Mouse (Mus musculus) limb, embryonic 11.5 days (tissue): ENCODE results near the gene Med21. TPM values are rescaled to one million over a fixed set of nuclear protein-coding genes. Genes with fewer than 3 reads are reported as not detected.

Experiments
- ATAC-seq: fragments of 200-750 bp; cut with Nextera tagmentation; 2 replicates; pipeline ENCODE4 v1.8.0; 2017; ENCODE audit warnings: low read depth; ENCODE audit not compliant: insufficient number of reproducible peaks, low FRiP score, low TSS enrichment
- DNase-seq: peaks from one replicate; pipeline ENCODE4 v3.0.0-alpha.2; 2015; ENCODE audit warnings: low spot score
- H3K27ac ChIP-seq: fragments of 300-500 bp; sonication (generic); replicated peaks from 2 replicates; pipeline ENCODE4 v1.5.1; 2014; ENCODE audit warnings: low read depth, mild to moderate bottlenecking, low read length
- H3K27me3 ChIP-seq: fragments of 300-500 bp; sonication (generic); 2 replicates; pipeline ENCODE4 v1.6.1; 2014; ENCODE audit warnings: mild to moderate bottlenecking, low read length, mixed read lengths; ENCODE audit not compliant: control insufficient read depth, insufficient read depth
- H3K36me3 ChIP-seq: fragments of 300-500 bp; sonication (generic); 2 replicates; pipeline ENCODE4 v1.6.1; 2014; ENCODE audit warnings: mild to moderate bottlenecking, low read length, moderate library complexity, mixed read lengths; ENCODE audit not compliant: control insufficient read depth, insufficient read depth
- H3K4me1 ChIP-seq: fragments of 300-500 bp; sonication (generic); 2 replicates; pipeline ENCODE4 v1.6.1; 2014; ENCODE audit warnings: low read length, mixed read lengths; ENCODE audit not compliant: control insufficient read depth, insufficient read depth
- H3K4me2 ChIP-seq: fragments of 300-500 bp; sonication (generic); 2 replicates; pipeline ENCODE4 v1.6.1; 2014; ENCODE audit warnings: low read depth, mild to moderate bottlenecking, moderate library complexity; ENCODE audit not compliant: severe bottlenecking
- H3K4me3 ChIP-seq: fragments of 300-500 bp; sonication (generic); 2 replicates; pipeline ENCODE4 v1.5.1; 2014; ENCODE audit warnings: low read depth, low read length
- H3K9ac ChIP-seq: fragments of 300-500 bp; sonication (generic); 2 replicates; pipeline ENCODE4 v1.6.1; 2014; ENCODE audit warnings: mild to moderate bottlenecking, low read length
- H3K9me3 ChIP-seq: fragments of 300-500 bp; sonication (generic); 2 replicates; pipeline ENCODE4 v1.6.1; 2016; ENCODE audit warnings: low read length; ENCODE audit not compliant: control insufficient read depth
- WGBS: fragments of 180-500 bp; shearing (Covaris S2); extraction: QIAGEN DNeasy Blood & Tissue Kit; methylation state at CpG from one replicate; pipeline ENCODE4 v1.1.7; 2014; 5-methylcytosine and 5-hydroxymethylcytosine counted together
- polyA plus RNA-seq: library from polyadenylated mRNA; unstranded; fragments of >200 nt; fragmentation: Nextera tagmentation; extraction: Ambion mirVana; gene quantifications from 2 replicates; pipeline ENCODE4 v1.2.1, GENCODE M21; 2014

Gene Med21
- polyA plus RNA-seq, 1 experiment from 2014 or later: 135 TPM

DNA sequence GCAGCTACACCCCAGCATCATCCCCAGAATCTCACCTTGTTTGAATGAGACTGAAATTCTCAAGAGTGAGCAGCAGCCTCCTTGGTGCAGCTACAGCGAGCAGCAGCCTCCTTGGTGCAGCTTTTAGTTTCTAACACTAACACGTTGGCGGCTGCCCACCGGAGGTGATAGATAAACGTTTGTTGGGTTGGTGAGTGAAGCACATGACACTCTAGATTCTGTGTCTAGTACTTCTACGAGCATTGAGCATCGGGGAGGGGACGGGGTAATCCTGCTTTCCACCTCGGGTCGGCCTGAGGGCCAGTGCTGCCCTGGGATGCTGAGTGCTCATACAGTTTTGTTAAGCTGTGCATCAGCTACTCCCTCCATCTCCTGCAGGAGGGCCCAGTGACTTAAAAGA is 34.6 kb downstream of the Med21 start:
- WGBS: 79% methylated on average over 10 of the region's 10 CpGs
- no peak overlapping the region for H3K4me2 ChIP-seq
- no peak overlapping the region for H3K27ac ChIP-seq
- DNase-seq (no peak), ATAC-seq (no peak)
- H3K4me1 ChIP-seq: no peaks in the 10 kb centered on the region
- H3K9me3 ChIP-seq: no peaks in the 10 kb centered on the region
- H3K27me3 ChIP-seq: no peaks in the 10 kb centered on the region
- H3K9ac ChIP-seq: no peak overlapping the region
- H3K4me3 ChIP-seq: no peak overlapping the region
- H3K36me3 ChIP-seq: no peaks in the 10 kb centered on the region

DNA sequence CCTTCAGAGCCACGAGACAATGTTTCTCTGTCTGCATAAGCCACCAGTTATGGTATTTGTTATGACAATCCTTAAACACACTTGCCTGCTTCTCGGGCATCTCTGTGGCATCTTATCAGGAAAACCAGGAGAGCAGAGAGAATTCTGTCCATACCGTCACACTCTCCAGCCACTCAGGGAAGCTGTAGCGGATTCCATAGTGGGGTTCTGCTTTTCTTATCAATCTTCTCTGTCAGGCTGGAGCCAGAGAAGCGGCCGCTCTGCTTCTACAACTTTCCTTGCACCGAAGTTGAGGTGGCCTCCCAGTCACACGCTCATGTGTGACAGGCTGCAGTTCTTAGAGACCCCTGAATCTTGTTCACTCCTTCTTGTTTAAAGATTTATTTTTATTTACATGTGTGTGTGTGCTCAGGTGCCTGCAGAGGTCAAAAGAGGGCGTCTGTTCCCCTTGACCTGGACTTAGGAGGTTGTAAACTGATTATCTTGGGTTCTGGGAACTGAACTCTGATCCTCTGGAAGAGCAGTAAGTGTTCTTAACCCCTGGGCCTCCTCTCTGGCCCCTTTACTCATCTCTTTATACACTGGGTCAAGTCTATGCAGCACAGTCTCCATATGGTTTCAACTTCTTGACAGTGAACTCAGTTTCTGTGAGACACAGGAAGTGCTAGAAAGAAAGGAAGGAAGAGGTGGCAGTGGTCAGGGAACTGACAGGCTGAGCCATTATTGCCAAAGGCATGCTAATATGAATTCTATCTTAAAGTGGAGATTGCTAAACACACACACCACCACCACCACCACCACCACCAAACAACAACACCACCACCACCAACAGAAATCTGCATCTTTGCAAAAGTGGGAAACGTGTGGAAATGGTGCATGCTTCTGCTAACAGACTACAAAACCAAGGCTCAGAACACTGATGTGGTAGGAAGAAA is 36.1 kb downstream of the Med21 start:
- DNase-seq (no peak), ATAC-seq (no peak)
- H3K4me1 ChIP-seq: no peaks in the 10 kb centered on the region
- no peaks in the 10 kb centered on the region for H3K27me3 ChIP-seq
- no peak overlapping the region for H3K27ac ChIP-seq
- H3K4me2 ChIP-seq: no peak overlapping the region
- 66% methylated on average over 10 of the region's 10 CpGs for WGBS
- no peaks in the 10 kb centered on the region for H3K9me3 ChIP-seq
- H3K4me3 ChIP-seq: no peak overlapping the region
- H3K9ac ChIP-seq: no peak overlapping the region
- H3K36me3 ChIP-seq: no peaks in the 10 kb centered on the region

DNA sequence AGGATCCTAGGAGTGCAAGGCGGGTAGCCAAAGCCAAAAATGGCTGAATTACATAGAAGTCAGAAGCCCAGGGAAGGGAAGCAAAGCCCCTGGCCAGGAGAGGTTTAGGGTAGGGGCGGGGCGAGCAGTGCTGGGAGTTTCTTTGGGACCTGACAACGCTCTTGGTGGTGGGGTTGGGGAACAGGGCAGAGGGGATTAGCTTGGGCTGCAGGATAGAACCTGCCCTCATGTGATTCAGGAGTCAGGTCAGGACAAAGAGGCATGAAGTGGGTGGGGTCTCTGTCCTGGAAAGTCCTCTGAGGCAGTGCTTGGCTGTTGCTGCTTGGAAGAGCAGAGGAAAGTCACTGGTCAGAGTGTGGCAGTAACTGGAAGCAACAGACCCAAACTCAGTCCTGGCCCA is 41.5 kb downstream of the Med21 start:
- Histone ChIP-seq H3K9me3 (no peaks in the 10 kb centered on the region), H3K27ac (no peak overlapping the region), H3K4me3 (no peak overlapping the region), H3K27me3 (no peaks in the 10 kb centered on the region), H3K4me1 (no peaks in the 10 kb centered on the region), H3K4me2 (no peak overlapping the region), H3K36me3 (no peaks in the 10 kb centered on the region), H3K9ac (no peak overlapping the region)
- DNase-seq (no peak), ATAC-seq (no peak)
- 76% methylated on average over 4 of the region's 4 CpGs for WGBS

DNA sequence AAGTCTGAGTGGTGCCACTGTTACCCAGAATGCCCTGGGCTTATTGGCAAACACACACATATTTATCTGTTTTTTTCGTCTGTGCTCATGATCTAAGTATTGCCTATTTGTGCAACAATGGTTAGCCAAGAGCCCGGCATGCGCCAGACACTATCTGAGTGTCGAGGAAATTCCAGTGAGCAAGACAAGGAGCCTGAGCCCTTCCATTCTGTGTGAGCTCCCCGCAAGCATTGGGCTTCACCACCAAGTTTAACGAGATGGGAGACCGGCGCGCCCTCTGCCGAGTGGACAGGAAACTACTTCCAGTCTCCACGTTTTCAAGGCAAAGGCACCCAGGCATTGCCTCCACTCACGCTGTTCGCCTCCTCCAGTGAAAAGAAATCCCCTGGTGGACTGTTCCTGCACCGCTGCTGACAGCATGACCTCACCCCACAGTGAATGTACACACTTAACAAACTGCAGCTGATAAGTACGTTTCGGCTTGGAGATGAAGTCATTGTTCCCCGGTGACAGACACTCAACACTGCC is 43.5 kb downstream of the Med21 start:
- no peak for DNase-seq
- Histone ChIP-seq H3K27me3 (no peaks in the 10 kb centered on the region), H3K4me3 (no peak overlapping the region), H3K9ac (no peak overlapping the region), H3K36me3 (no peaks in the 10 kb centered on the region), H3K4me1 (no peaks in the 10 kb centered on the region), H3K9me3 (no peaks in the 10 kb centered on the region), H3K4me2 (no peak overlapping the region), H3K27ac (no peak overlapping the region)
- ATAC-seq: no peak
- WGBS: 86% methylated on average over 17 of the region's 17 CpGs

GRCm38 (mm10) chr6:146686463-146687196 is 44.3 kb downstream of the Med21 start:
- Histone ChIP-seq H3K36me3 (no peaks in the 10 kb centered on the region), H3K27ac (no peak overlapping the region), H3K4me2 (no peak overlapping the region), H3K9ac (no peak overlapping the region), H3K9me3 (no peaks in the 10 kb centered on the region), H3K4me3 (no peak overlapping the region), H3K27me3 (no peaks in the 10 kb centered on the region), H3K4me1 (no peaks in the 10 kb centered on the region)
- DNase-seq (no peak), ATAC-seq (no peak)
- 85% methylated on average over 5 of the region's 5 CpGs for WGBS

DNA sequence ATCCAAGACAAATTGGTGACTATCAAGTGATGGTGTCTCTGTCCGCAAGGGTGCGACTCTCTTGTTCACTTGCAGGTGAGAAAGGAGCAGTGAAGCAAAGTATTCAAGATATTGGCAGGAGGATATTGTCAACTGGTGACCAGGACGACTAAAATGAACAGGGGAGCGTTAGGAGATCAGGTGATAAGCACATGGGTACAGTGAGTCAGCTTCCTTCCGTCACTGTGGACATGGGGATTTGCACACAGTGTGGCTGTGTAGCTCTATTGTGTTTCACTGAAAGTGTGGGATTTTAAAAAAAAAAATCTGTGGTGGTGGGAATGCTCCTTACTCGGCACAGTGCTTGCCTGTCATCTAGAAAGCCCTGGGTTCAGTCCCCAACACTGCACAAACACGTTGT is 45.7 kb downstream of the Med21 start:
- DNase-seq: no peak
- Histone ChIP-seq H3K4me1 (no peaks in the 10 kb centered on the region), H3K4me3 (no peak overlapping the region), H3K4me2 (no peak overlapping the region), H3K9me3 (no peaks in the 10 kb centered on the region), H3K36me3 (no peaks in the 10 kb centered on the region), H3K27ac (no peak overlapping the region), H3K9ac (no peak overlapping the region), H3K27me3 (no peaks in the 10 kb centered on the region)
- ATAC-seq: no peak
- 88% methylated on average over 7 of the region's 7 CpGs for WGBS

DNA sequence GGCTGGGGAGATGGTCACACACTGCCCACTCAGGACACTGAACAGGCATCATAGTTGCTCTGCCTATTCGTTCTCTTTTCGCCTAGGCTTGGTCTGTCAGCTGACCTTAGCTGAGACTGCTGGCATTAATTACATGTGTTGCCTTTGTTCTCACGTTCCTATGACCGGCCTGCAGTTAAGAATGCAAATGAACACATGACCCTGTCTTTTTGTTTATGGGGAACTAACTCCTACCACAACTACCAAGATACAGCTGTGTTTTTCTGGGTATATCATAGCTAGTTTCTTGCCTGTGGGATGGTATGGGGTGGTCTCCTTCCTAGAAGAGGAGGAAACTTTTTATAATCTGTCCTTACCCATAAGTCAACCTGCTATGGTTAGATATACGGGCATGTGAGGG is 46.5 kb downstream of the Med21 start:
- no peak overlapping the region for H3K9ac ChIP-seq
- no peaks in the 10 kb centered on the region for H3K36me3 ChIP-seq
- H3K27ac ChIP-seq: no peak overlapping the region
- H3K4me3 ChIP-seq: no peak overlapping the region
- no peaks in the 10 kb centered on the region for H3K4me1 ChIP-seq
- H3K9me3 ChIP-seq: no peaks in the 10 kb centered on the region
- DNase-seq (no peak), ATAC-seq (no peak)
- no peak overlapping the region for H3K4me2 ChIP-seq
- 74% methylated on average over 5 of the region's 5 CpGs for WGBS
- H3K27me3 ChIP-seq: no peaks in the 10 kb centered on the region

DNA sequence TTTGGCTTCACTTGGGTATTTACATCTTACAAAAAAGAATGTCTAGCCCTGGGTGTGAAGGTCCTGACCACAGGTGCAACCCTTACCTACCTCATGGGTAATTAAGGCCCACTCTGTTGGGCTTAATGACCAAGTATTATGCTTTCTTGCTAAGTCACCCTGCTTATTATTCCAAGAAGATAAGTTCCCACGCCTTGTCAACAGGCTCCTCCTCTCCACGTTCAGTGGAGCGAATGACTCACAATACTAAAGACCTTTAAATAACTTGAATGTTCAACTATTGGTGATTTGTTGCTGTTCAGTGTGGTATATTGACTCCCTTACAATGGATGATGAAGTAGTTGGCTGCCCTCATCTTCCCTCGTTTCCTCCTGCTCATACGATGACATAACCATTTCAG is 55.4 kb downstream of the Med21 start:
- WGBS: 92% methylated on average over 5 of the region's 5 CpGs
- Histone ChIP-seq H3K36me3 (no peaks in the 10 kb centered on the region), H3K4me1 (no peaks in the 10 kb centered on the region), H3K9ac (no peak overlapping the region), H3K4me3 (no peak overlapping the region), H3K4me2 (no peak overlapping the region), H3K27me3 (no peaks in the 10 kb centered on the region), H3K27ac (no peak overlapping the region), H3K9me3 (no peaks in the 10 kb centered on the region)
- no peak for DNase-seq
- no peak for ATAC-seq
